Mouse (Mus musculus) spleen, adult 12 weeks (tissue): ENCODE data around the gene Adgrv1.

Experiments
- DNase-seq: peaks from one replicate; pipeline ENCODE4 v3.0.0; 2022; ENCODE audit warnings: low spot score

Gene Adgrv1

DNA sequence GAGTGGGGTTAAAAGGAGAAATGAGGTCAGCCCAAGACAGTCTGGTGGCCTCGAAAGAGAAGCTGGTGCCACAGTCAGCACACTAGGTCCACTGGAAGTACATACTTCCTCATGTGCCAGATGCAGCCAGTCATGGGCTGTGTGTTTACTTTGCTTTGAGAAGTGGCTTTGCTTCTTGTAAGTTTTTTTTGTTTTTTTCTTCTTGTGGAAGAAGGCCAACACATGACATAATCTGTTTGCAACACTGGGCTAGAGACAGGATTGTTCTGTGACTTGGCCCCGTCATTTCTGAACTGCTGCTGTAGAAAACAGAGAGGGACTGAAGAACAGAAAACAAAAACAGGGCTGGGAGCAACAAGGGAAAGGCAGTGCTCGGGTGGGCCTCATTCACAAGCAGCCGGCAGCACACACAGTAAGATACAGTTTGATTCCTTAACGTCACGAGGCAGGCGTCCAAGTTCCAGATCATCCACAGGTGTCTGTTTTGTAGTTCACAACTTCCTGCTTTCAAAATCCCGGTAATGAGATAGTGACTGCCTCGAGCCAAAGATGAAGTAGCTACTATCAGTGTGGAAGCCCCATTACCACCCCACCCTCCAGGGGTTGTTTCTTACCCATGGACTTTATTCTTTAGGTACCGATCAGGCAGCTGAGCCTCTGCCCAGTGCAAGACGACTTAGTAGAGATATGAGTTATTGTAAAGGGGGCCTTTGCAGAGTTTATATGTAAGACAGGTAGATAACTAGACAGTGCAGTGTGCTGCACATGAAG lies 496.1 kb downstream of the Adgrv1 start:
- DNase-seq: no peak

- DNase-seq: no peak
Observed at GRCm38 (mm10) chr13:81135953-81136352, 497.0 kb downstream of the Adgrv1 start.

DNA sequence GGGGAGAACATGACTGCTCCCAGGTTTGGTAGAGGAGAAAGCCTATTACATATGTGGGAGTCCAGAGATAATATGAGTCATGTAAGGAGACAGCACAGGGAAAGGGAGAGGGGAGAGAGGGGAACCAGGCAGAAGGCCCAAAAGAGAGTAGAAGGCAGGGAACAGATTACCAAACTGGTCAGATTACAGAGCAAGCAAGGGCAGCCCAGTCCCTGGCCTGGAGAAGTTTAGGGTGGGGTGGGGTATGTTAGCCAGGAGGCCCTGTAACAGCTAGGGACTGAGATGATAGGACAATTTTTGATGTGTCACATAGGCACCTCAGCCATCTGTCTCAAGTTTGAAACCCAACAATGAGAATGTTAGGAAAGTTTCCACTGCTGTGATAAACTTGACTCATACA lies 498.5 kb downstream of the Adgrv1 start:
- no peak for DNase-seq

- no peak for DNase-seq
Observed at GRCm38 (mm10) chr13:81133336-81133735, 499.6 kb downstream of the Adgrv1 start.

DNA sequence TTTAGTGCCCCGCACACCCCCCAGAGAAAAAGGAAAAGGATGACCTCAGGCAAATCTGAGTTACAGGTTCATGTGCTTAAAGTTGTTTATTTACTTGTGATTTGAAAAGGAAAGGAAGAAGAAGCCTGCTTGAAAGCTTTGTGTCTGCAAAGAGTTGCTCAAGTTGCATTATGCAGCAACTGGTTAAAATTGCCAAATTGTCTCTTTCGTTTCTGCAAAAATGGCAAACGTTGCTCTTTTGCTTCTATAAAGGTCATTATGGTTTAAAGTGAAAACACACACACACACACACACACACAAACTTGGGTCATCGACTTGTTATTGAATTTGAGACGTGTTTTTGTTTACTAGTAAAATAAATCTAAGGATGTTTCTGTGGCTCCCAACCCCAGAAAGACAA lies 500.3 kb downstream of the Adgrv1 start:
- no peak for DNase-seq

GRCm38 (mm10) chr13:81131860-81132259 lies 501.1 kb downstream of the Adgrv1 start:
- DNase-seq: no peak

DNA sequence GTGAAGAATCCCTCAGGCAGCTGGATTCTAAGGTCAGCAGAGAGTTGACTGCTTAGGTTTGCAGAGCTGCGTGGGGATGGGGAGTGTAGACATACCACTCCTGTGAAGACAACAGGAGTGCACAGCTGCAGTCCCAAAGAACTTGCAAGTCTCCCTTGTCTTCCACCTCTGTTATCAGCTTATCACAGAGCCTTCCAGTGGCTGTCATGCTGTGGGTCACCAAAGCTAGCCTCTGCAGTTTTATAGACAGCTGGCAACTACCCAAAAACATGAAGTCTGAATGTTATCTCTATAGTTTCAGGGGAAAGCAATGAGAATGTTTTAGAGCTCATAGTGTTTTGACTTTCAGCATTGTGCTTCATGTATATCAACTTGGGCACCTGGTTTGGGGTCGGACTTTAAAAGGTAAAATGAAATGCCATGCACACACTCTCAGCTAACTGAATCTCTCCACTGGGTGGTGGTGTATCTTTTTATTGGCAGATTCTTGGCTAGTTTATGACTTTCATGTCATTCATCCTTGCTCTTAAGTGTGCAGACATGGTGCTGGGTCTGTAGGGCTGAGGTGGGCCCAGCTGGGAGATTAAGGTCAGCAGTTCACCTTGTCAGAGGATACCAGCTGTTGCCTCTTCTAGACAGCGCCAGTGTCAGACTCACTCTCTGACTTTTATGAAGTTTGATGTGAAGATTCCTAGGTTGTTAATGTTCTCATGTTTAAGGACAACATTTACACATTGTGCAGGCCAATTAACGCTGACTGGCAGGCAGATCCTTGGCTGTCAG lies 502.0 kb downstream of the Adgrv1 start:
- DNase-seq: no peak

DNA sequence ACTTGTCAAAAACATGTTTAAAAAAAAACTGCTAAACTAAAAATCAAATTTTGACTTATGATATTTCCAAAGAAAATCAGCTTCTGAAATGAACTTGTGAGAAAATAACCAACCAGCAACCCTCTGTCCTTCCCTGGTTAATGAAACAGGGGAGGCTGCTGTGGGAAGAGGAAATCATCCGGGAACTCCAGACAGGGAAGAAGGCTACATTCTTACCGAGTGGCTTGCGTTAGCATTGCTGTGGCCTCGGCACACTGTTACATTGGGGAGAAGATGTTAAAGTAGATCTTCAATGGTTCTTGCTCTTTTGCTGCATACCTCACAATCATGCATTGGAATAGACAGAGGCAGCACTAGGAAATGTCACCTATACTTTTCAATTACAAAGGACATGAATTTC lies 507.1 kb downstream of the Adgrv1 start:
- no peak for DNase-seq

DNA sequence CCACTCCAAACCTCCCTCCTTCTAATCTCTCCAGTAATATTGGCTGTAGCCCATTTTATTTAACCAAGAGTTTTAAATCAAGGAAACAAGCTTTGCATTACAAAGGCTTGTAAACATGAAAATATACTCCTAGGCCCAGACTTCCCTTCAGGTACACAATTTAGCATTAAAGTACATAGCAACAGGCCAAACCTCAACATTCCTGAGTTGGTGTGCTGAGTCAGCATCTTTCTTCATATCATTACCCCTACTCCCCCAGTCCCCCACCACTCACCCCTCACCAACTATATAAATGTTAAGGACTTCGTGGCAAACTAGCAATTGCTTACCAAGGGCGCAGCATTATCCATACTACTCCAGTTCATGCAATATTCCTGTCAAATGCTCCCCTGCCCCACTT lies 510.7 kb downstream of the Adgrv1 start:
- DNase-seq: no peak

DNA sequence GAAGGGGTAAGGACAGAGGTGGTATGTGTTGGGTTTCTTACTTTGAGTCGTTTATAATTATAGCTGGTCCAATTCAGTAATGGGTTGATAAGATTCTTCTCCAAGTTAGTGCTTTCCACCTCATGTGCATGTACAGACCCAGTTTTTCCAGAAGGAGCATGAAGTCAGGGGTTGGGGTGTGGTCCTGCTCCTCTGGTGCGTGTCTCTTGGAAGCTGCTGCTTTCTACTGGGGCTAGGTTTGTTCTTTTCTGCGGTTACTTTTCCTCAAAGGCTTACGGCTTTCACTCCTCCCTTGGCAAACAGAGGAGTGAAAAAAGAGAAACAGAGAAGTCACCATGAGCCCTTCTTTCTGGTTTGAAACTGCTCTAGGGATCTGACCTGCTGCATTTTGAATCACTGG lies 522.5 kb downstream of the Adgrv1 start:
- DNase-seq: no peak

DNA sequence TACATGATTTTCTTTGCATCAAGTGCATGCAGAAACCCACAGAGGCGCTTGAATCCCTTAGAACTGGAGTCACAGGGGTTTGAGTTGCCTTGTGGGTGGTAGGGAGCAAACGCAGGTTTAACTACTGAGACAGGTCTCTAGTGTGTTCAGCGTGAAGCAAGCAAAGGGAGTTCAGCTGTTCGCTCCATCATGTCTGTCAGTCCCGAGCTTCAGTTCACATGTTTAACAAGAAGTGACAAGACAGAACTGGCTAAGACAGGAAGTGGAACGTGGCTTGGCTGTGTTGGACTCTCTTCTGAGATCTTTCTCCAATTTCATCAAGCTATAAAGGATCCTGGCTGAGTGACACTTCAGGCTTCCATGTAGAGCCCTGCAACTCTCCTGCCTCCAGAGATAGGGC lies 523.3 kb downstream of the Adgrv1 start:
- no peak for DNase-seq

GRCm38 (mm10) chr13:81108526-81109302 lies 524.2 kb downstream of the Adgrv1 start:
- DNase-seq: no peak

GRCm38 (mm10) chr13:81107436-81107835 lies 525.5 kb downstream of the Adgrv1 start:
- DNase-seq: no peak

GRCm38 (mm10) chr13:81103794-81104193 lies 529.2 kb downstream of the Adgrv1 start:
- DNase-seq: no peak

GRCm38 (mm10) chr13:81096424-81096823 lies 536.5 kb downstream of the Adgrv1 start:
- DNase-seq: no peak

DNA sequence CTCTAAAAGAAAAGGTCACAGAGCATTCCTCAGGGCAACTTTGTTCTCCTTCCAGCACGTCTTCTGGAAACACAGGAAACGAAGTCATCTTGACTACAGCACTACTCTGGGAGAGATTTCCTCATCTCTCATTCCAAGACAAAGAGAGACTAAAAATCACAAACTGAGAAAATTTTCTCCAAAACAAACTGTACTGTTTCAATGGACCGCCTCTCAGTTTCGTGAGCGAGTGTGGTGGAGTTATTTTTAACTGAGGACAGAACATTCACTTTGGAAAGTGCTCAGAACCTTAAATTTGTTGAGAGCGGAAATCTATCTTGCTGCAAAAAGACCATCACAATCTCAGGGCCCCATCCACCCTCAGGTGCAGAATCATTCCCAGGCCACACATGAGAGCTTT lies 538.4 kb downstream of the Adgrv1 start:
- no peak for DNase-seq

DNA sequence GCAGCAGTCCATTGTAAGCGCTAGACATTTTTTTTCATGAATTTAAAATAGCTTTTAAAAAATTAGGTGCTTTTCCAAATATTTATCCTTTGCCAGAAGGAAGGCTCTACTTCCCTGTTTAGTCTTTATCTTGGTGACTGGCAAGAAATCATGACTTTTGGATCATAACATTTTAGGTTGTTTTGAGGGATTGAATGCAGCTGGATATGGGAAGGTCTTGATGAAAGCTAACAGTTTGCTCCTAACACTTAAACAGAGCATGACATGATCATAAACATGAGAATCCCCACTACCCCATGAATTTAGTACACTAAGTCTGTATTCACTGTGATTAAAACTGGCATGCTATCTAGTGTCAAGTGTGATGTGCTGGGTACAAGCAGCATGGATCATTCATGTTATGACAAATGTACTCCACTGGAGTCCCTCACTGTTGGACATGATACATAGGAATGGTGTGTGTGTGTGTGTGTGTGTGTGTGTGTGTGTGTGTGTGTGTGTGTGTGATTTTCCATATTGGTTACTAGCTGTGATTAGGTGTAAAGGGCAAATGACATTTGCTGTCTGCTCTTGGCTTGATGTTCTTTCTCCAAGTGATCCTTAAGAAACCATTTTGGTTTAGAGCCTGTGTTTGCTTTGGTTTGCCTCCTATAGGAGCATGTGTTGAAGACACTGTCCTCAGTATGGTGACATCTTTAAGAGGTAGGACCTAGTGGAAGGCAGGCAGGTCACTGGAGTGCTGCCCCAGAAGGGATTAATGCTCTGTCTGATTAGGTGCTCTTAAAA lies 542.7 kb downstream of the Adgrv1 start:
- no peak for DNase-seq

DNA sequence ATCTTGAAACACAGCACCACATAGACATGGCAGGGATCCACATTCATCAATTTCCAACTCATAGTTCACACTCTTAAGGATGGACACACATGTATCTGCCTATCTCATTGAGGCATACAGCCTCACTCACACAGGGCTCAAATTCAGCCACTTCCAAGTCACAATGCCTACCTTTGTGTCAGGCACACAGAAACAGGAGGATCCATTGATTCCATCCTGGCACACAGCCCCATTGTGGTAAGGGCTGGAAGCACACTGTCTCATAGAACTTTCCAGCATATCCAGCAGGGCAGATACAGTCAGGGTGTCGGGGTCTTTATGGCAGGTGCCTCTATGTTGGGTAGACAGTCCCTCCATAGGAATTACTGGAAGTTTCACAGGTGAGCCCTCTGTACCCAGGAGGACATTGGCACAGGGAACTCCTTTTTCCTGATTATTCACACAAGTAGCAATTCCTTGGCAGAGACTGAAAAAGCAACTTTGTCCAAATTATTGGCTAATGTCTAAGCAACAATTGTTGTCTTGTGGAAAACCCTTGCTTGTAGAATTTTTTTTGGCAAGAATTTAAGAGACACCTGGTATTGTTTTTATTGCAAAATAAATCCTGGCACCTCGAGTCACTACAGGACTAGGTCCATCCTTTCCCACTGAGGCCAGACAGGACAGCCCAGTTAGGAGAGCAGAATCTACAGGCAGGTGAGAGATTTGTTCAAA lies 545.8 kb downstream of the Adgrv1 start:
- no peak for DNase-seq

- DNase-seq: no peak
Observed at GRCm38 (mm10) chr13:81072214-81072613, 560.7 kb downstream of the Adgrv1 start.

DNA sequence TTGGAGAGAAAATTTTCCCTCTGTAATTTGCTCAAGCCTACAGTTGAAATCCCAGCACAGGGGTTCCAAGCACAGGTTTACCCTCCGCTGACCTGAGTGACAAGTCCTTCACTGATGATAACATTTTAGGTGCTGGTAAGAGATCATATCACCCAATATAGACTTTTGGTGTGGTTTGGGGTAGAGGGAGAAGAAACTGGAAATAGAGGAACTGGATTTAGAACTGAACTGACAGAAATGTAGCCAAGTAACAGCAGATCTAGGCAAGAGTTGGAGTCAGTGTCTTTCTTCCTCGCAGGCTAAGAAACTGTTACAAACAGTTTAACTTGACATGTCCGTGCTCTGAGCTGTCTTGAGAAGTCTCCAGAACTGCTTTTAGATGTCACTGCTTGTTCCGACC lies 581.5 kb downstream of the Adgrv1 start:
- DNase-seq: no peak

GRCm38 (mm10) chr13:81050911-81051310 lies 582.0 kb downstream of the Adgrv1 start:
- DNase-seq: no peak
